In genomic region chr15:78928539-78928938, GRCm38 (mm10) we compare ENCODE assay signal across 8 mouse cellular contexts. TPM values are rescaled to one million over a fixed set of nuclear protein-coding genes. Genes with fewer than 3 reads are reported as not detected.
A peak's percentile ranks its signal among the peaks of the same experiment; 100 is the strongest.
DNase-seq lines count a peak whose midpoint lies in the region; ATAC-seq and TF ChIP-seq lines count a peak whose summit lies in the region.

No protein-coding gene starts in this region.

- DNase-seq in neural tube, embryonic 11.5 days (ENCODE audit: low spot score), result no peak
- no peak for DNase-seq in neural tube, embryonic 10.5 days (ENCODE audit: extremely low spot score, low spot score)
- no peak for DNase-seq in limb, embryonic 10.5 days (ENCODE audit: low spot score)
- no peak for DNase-seq in spleen, adult 12 weeks (ENCODE audit: low spot score)
- no peak for DNase-seq in right cerebral cortex, adult 2 months (ENCODE audit: low spot score in 2 of 2)
- DNase-seq in thymus, postnatal 10 days (ENCODE audit: low spot score in 2 of 2), result no peak

- no peak for TF ChIP-seq CTCF in embryonic fibroblast, embryonic 13.5 days (IDR thresholded peaks at IDR 0.05; ENCODE audit: borderline replicate concordance, insufficient read depth, low read length)

- H3K4me3 ChIP-seq in neural tube, embryonic 11.5 days (ENCODE audit: low read depth, low read length), result no peak overlapping the region
- peak overlapping the region; percentile 46 for H3K4me3 ChIP-seq in embryonic fibroblast, embryonic 13.5 days (ENCODE audit: insufficient read depth, low read length)
- H3K4me3 ChIP-seq in limb, embryonic 10.5 days, result peak overlapping the region; percentile 56
- peak overlapping the region; percentile 32; the same call in 1 of the 2 replicates for H3K4me3 ChIP-seq in neural tube, embryonic 15.5 days (replicated peaks)

- H3K9ac ChIP-seq in neural tube, embryonic 11.5 days (ENCODE audit: low read length), result no peak overlapping the region
- H3K9ac ChIP-seq in neural tube, embryonic 15.5 days (replicated peaks), result no peak overlapping the region

- no peak for ATAC-seq in neural tube, embryonic 11.5 days (ENCODE audit: insufficient read depth, low FRiP score, low TSS enrichment)
- ATAC-seq in neural tube, embryonic 15.5 days (ENCODE audit: low FRiP score), result no peak

- H3K27me3 ChIP-seq in neural tube, embryonic 11.5 days (ENCODE audit: control insufficient read depth, insufficient read depth, low read length), result peaks cover 4% of the 10 kb centered on the region; the same call in 1 of the 2 replicates
- no peaks in the 10 kb centered on the region for H3K27me3 ChIP-seq in limb, embryonic 10.5 days (ENCODE audit: low read depth, poor library complexity, severe bottlenecking)
- H3K27me3 ChIP-seq in neural tube, embryonic 15.5 days (replicated peaks), result 0 out of 2 replicates have a peak, but pooled peaks cover 3% of the 10 kb centered on the region

- no peaks in the 10 kb centered on the region for H3K36me3 ChIP-seq in neural tube, embryonic 11.5 days (ENCODE audit: control insufficient read depth, insufficient read depth, low read length)
- H3K36me3 ChIP-seq in limb, embryonic 10.5 days, result peaks cover 21% of the 10 kb centered on the region
- H3K36me3 ChIP-seq in neural tube, embryonic 15.5 days, result no peaks in the 10 kb centered on the region

- H3K9me3 ChIP-seq in neural tube, embryonic 11.5 days (ENCODE audit: control insufficient read depth, low read length), result no peaks in the 10 kb centered on the region
- H3K9me3 ChIP-seq in limb, embryonic 10.5 days (replicated peaks), result no peaks in the 10 kb centered on the region
- no peaks in the 10 kb centered on the region for H3K9me3 ChIP-seq in neural tube, embryonic 15.5 days (replicated peaks)

- WGBS in neural tube, embryonic 11.5 days, result 48% methylated on average over 8 of the region's 8 CpGs
- 52% methylated on average over 8 of the region's 8 CpGs for WGBS in limb, embryonic 10.5 days
- WGBS in neural tube, embryonic 15.5 days, result 54% methylated on average over 8 of the region's 8 CpGs

- H3K27ac ChIP-seq in neural tube, embryonic 11.5 days (ENCODE audit: low read depth, low read length), result no peak overlapping the region
- peak overlapping the region; percentile 82 for H3K27ac ChIP-seq in embryonic fibroblast, embryonic 13.5 days (ENCODE audit: insufficient read depth, low read length)
- peak overlapping the region; percentile 92 for H3K27ac ChIP-seq in limb, embryonic 10.5 days
- H3K27ac ChIP-seq in neural tube, embryonic 15.5 days (replicated peaks), result no peak overlapping the region

- peak overlapping the region; percentile 57 for H3K4me2 ChIP-seq in neural tube, embryonic 11.5 days (ENCODE audit: low read depth)
- H3K4me2 ChIP-seq in neural tube, embryonic 15.5 days, result peak overlapping the region; percentile 67

- peak; percentile 38 for TF ChIP-seq POLR2A in embryonic fibroblast, embryonic 13.5 days (IDR thresholded peaks at IDR 0.05; ENCODE audit: low read depth, low read length)

- H3K4me1 ChIP-seq in neural tube, embryonic 11.5 days (ENCODE audit: control insufficient read depth, insufficient read depth, low read length), result peaks cover 23% of the 10 kb centered on the region
- H3K4me1 ChIP-seq in embryonic fibroblast, embryonic 13.5 days (ENCODE audit: control insufficient read depth, insufficient read depth, low read length), result peaks cover 20% of the 10 kb centered on the region
- peaks cover 47% of the 10 kb centered on the region for H3K4me1 ChIP-seq in limb, embryonic 10.5 days
- H3K4me1 ChIP-seq in neural tube, embryonic 15.5 days, result peaks cover 34% of the 10 kb centered on the region

RNA-seq across cellular contexts. Expression of gene Lgals1, which starts 2.0 kb away (rescaled TPM):
- polyA plus RNA-seq in neural tube, embryonic 11.5 days (2014; fragmentation: Nextera tagmentation; extraction: Ambion mirVana), result 263 and 311 TPM in 2 replicates
- 4,027 and 4,662 TPM in 2 replicates for polyA plus RNA-seq in embryonic fibroblast, embryonic 13.5 days (2011; ENCODE audit: insufficient read length, low read depth, missing spikeins)
- 292 and 458 TPM in 2 replicates for polyA plus RNA-seq in limb, embryonic 10.5 days (2016; fragmentation: Nextera tagmentation; extraction: Ambion mirVana)
- polyA plus RNA-seq in neural tube, embryonic 15.5 days (2015; fragmentation: Nextera tagmentation; extraction: Ambion mirVana), result 218 and 380 TPM in 2 replicates

RNA-seq across cellular contexts. Expression of gene Nol12, which starts 6.2 kb away (rescaled TPM):
- 55.9 and 58.8 TPM in 2 replicates for polyA plus RNA-seq in neural tube, embryonic 11.5 days (2014; fragmentation: Nextera tagmentation; extraction: Ambion mirVana)
- 46.6 and 55.4 TPM in 2 replicates for polyA plus RNA-seq in embryonic fibroblast, embryonic 13.5 days (2011; ENCODE audit: insufficient read length, low read depth, missing spikeins)
- polyA plus RNA-seq in limb, embryonic 10.5 days (2016; fragmentation: Nextera tagmentation; extraction: Ambion mirVana), result 70.6 and 84.9 TPM in 2 replicates
- 63.0 and 63.2 TPM in 2 replicates for polyA plus RNA-seq in neural tube, embryonic 15.5 days (2015; fragmentation: Nextera tagmentation; extraction: Ambion mirVana)

RNA-seq across cellular contexts. Expression of gene Pdxp, which starts 14.8 kb away (rescaled TPM):
- polyA plus RNA-seq in neural tube, embryonic 11.5 days (2014; fragmentation: Nextera tagmentation; extraction: Ambion mirVana), result 34.9 and 36.0 TPM in 2 replicates
- polyA plus RNA-seq in embryonic fibroblast, embryonic 13.5 days (2011; ENCODE audit: insufficient read length, low read depth, missing spikeins), result 3.0 and 4.2 TPM in 2 replicates
- polyA plus RNA-seq in limb, embryonic 10.5 days (2016; fragmentation: Nextera tagmentation; extraction: Ambion mirVana), result 37.1 and 40.8 TPM in 2 replicates
- polyA plus RNA-seq in neural tube, embryonic 15.5 days (2015; fragmentation: Nextera tagmentation; extraction: Ambion mirVana), result 64.2 and 76.9 TPM in 2 replicates

RNA-seq across cellular contexts. Expression of gene Triobp, which starts 19.0 kb away (rescaled TPM):
- 42.4 and 46.4 TPM in 2 replicates for polyA plus RNA-seq in neural tube, embryonic 11.5 days (2014; fragmentation: Nextera tagmentation; extraction: Ambion mirVana)
- polyA plus RNA-seq in embryonic fibroblast, embryonic 13.5 days (2011; ENCODE audit: insufficient read length, low read depth, missing spikeins), result 34.2 and 45.6 TPM in 2 replicates
- polyA plus RNA-seq in limb, embryonic 10.5 days (2016; fragmentation: Nextera tagmentation; extraction: Ambion mirVana), result 47.9 and 54.6 TPM in 2 replicates
- polyA plus RNA-seq in neural tube, embryonic 15.5 days (2015; fragmentation: Nextera tagmentation; extraction: Ambion mirVana), result 30.6 and 39.7 TPM in 2 replicates

RNA-seq across cellular contexts. Expression of gene Sh3bp1, which starts 29.0 kb away (rescaled TPM):
- 14.4 and 15.3 TPM in 2 replicates for polyA plus RNA-seq in neural tube, embryonic 11.5 days (2014; fragmentation: Nextera tagmentation; extraction: Ambion mirVana)
- 44.1 and 47.8 TPM in 2 replicates for polyA plus RNA-seq in embryonic fibroblast, embryonic 13.5 days (2011; ENCODE audit: insufficient read length, low read depth, missing spikeins)
- polyA plus RNA-seq in limb, embryonic 10.5 days (2016; fragmentation: Nextera tagmentation; extraction: Ambion mirVana), result 51.1 and 51.2 TPM in 2 replicates
- polyA plus RNA-seq in neural tube, embryonic 15.5 days (2015; fragmentation: Nextera tagmentation; extraction: Ambion mirVana), result 3.7 and 16.9 TPM in 2 replicates

Comparison
In these comparisons a context has a peak if more than half of its experiments do, and no peak if none do; other contexts are left out.
1. H3K27ac ChIP-seq: peak in embryonic fibroblast, embryonic 13.5 days (single experiment) and limb, embryonic 10.5 days (single experiment); none in neural tube, embryonic 11.5 days (single experiment) and neural tube, embryonic 15.5 days (single experiment).